Mouse (Mus musculus): ENCODE measurements around the gene Hivep3. TPM values are rescaled to one million over a fixed set of nuclear protein-coding genes. Genes with fewer than 3 reads are reported as not detected.

Hivep3 gene
- total and polyA plus RNA-seq, 3 experiments, result not detected

- no peaks in the 10 kb centered on the region for H3K27me3 ChIP-seq (ENCODE audit: control insufficient read depth in 1 of 2, insufficient read depth in 2 of 2, low read length in 2 of 2)
- no peaks in the 10 kb centered on the region for H3K79me2 ChIP-seq (ENCODE audit: control insufficient read depth, insufficient read depth, low read length, poor library complexity)
- H3K4me1 ChIP-seq (ENCODE audit: control insufficient read depth in 1 of 2, insufficient read depth in 2 of 2, low read length in 2 of 2), result no peaks in the 10 kb centered on the region
- no peak overlapping the region for H3K4me3 ChIP-seq (ENCODE audit: control insufficient read depth in 1 of 2, insufficient read depth in 1 of 2, low read depth in 2 of 2, low read length in 2 of 2)
- no peak overlapping the region for H3K9ac ChIP-seq (ENCODE audit: control insufficient read depth, low read depth, low read length, poor library complexity, severe bottlenecking)
- TF ChIP-seq TAL1 (IDR thresholded peaks at IDR 0.05; ENCODE audit: low read length), result no peak
- no peak for TF ChIP-seq NELFE (IDR thresholded peaks at IDR 0.05; ENCODE audit: low read depth, low read length)
- no peak for TF ChIP-seq POLR2AphosphoS5 (IDR thresholded peaks at IDR 0.05; ENCODE audit: borderline replicate concordance, low read depth, low read length)
- TF ChIP-seq ZKSCAN1 (IDR thresholded peaks at IDR 0.05; ENCODE audit: low read depth, low read length), result no peak
- no peak for TF ChIP-seq UBTF (IDR thresholded peaks at IDR 0.05; ENCODE audit: borderline replicate concordance, insufficient read depth, low read depth, low read length)
- no peaks in the 10 kb centered on the region for H3K36me3 ChIP-seq (ENCODE audit: control insufficient read depth in 1 of 2, insufficient read depth in 2 of 2, low read length in 2 of 2)
- DNase-seq (ENCODE audit: low read depth, low spot score), result no peak
- H3K27ac ChIP-seq (ENCODE audit: control insufficient read depth, low read depth, low read length), result no peak overlapping the region
- no peaks in the 10 kb centered on the region for H3K9me3 ChIP-seq (replicated peaks; ENCODE audit: insufficient read depth, low read length)
Observed at GRCm38 (mm10) chr4:120018426-120018825, 284.8 kb downstream of the Hivep3 start.

GRCm38 (mm10) chr4:120022392-120022791 is 288.8 kb downstream of the Hivep3 start:
- no peaks in the 10 kb centered on the region for H3K4me1 ChIP-seq (ENCODE audit: control insufficient read depth in 1 of 2, insufficient read depth in 2 of 2, low read length in 2 of 2)
- H3K79me2 ChIP-seq (ENCODE audit: control insufficient read depth, insufficient read depth, low read length, poor library complexity), result no peaks in the 10 kb centered on the region
- TF ChIP-seq NRF1 (IDR thresholded peaks at IDR 0.05; ENCODE audit: insufficient read depth, low read depth, low read length, poor library complexity, severe bottlenecking), result no peak
- TF ChIP-seq GATA1 (IDR thresholded peaks at IDR 0.05; ENCODE audit: low read depth, low read length), result no peak
- no peak for TF ChIP-seq POLR2AphosphoS2 (IDR thresholded peaks at IDR 0.05; ENCODE audit: low read length)
- TF ChIP-seq NELFE (IDR thresholded peaks at IDR 0.05; ENCODE audit: low read depth, low read length), result no peak
- TF ChIP-seq TBP (IDR thresholded peaks at IDR 0.05; ENCODE audit: low read depth, low read length), result no peak
- TF ChIP-seq MEF2A (IDR thresholded peaks at IDR 0.05; ENCODE audit: extremely low read depth, insufficient replicate concordance, low read depth, low read length, poor library complexity, severe bottlenecking), result no peak
- H3K27ac ChIP-seq (ENCODE audit: control insufficient read depth, low read depth, low read length), result no peak overlapping the region
- H3K36me3 ChIP-seq (ENCODE audit: control insufficient read depth in 1 of 2, insufficient read depth in 2 of 2, low read length in 2 of 2), result no peaks in the 10 kb centered on the region
- H3K9me3 ChIP-seq (replicated peaks; ENCODE audit: insufficient read depth, low read length), result no peaks in the 10 kb centered on the region
- H3K27me3 ChIP-seq (ENCODE audit: control insufficient read depth in 1 of 2, insufficient read depth in 2 of 2, low read length in 2 of 2), result no peaks in the 10 kb centered on the region
- DNase-seq (ENCODE audit: low read depth, low spot score), result no peak
- H3K4me3 ChIP-seq (ENCODE audit: control insufficient read depth in 1 of 2, insufficient read depth in 1 of 2, low read depth in 2 of 2, low read length in 2 of 2), result no peak overlapping the region
- H3K9ac ChIP-seq (ENCODE audit: control insufficient read depth, low read depth, low read length, poor library complexity, severe bottlenecking), result no peak overlapping the region

GRCm38 (mm10) chr4:120023221-120023840 is 289.7 kb downstream of the Hivep3 start:
- TF ChIP-seq SIN3A (IDR thresholded peaks at IDR 0.05; ENCODE audit: low read length) (no peak), KAT2A (conservative IDR thresholded peaks at IDR 0.05; ENCODE audit: low read depth, low read length) (no peak), SMC3 (IDR thresholded peaks at IDR 0.05; ENCODE audit: low read depth, low read length) (no peak), TBP (IDR thresholded peaks at IDR 0.05; ENCODE audit: low read depth, low read length) (no peak), MYB (IDR thresholded peaks at IDR 0.05; ENCODE audit: low read depth, low read length) (no peak), CHD2 (IDR thresholded peaks at IDR 0.05; ENCODE audit: low read length) (no peak), ETS1 (IDR thresholded peaks at IDR 0.05; ENCODE audit: low read depth, low read length) (no peak), MAFK (IDR thresholded peaks at IDR 0.05; ENCODE audit: borderline replicate concordance, low read depth, low read length) (no peak)
- H3K9ac ChIP-seq (ENCODE audit: control insufficient read depth, low read depth, low read length, poor library complexity, severe bottlenecking), result no peak overlapping the region
- no peak overlapping the region for H3K4me3 ChIP-seq (ENCODE audit: control insufficient read depth in 1 of 2, insufficient read depth in 1 of 2, low read depth in 2 of 2, low read length in 2 of 2)
- H3K27me3 ChIP-seq (ENCODE audit: control insufficient read depth in 1 of 2, insufficient read depth in 2 of 2, low read length in 2 of 2), result no peaks in the 10 kb centered on the region
- no peaks in the 10 kb centered on the region for H3K4me1 ChIP-seq (ENCODE audit: control insufficient read depth in 1 of 2, insufficient read depth in 2 of 2, low read length in 2 of 2)
- no peaks in the 10 kb centered on the region for H3K9me3 ChIP-seq (replicated peaks; ENCODE audit: insufficient read depth, low read length)
- H3K36me3 ChIP-seq (ENCODE audit: control insufficient read depth in 1 of 2, insufficient read depth in 2 of 2, low read length in 2 of 2), result no peaks in the 10 kb centered on the region
- H3K27ac ChIP-seq (ENCODE audit: control insufficient read depth, low read depth, low read length), result no peak overlapping the region
- DNase-seq (ENCODE audit: low read depth, low spot score), result no peak
- no peaks in the 10 kb centered on the region for H3K79me2 ChIP-seq (ENCODE audit: control insufficient read depth, insufficient read depth, low read length, poor library complexity)

All from MEL (cell line).